Mouse (Mus musculus) heart, embryonic 14.5 days (tissue): Measurements from ENCODE around the gene Usp13. TPM values are rescaled to one million over a fixed set of nuclear protein-coding genes. Genes with fewer than 3 reads are reported as not detected.

Experiments used
- ATAC-seq: fragments of 200-750 bp; cut with Nextera tagmentation; 2 replicates; pipeline ENCODE4 v1.8.0; 2017; ENCODE audit warnings: low read depth, moderate TSS enrichment; ENCODE audit not compliant: insufficient number of reproducible peaks, insufficient read depth, low FRiP score
- H3K27ac ChIP-seq, 2 experiments: fragments of 200-500 bp in 1 of 2; fragments of 300-500 bp in 1 of 2; sonication (generic) in 1 of 2; replicated peaks in 1 of 2; 2 replicates each; pipeline ENCODE4 v1.5.1; 2012 to 2014; ENCODE audit warnings: low read depth in 2 of 2, low read length in 2 of 2, control low read depth in 1 of 2, mild to moderate bottlenecking in 1 of 2, mixed read lengths in 1 of 2; ENCODE audit not compliant: control insufficient read depth in 1 of 2, insufficient read depth in 1 of 2
- H3K27me3 ChIP-seq: fragments of 300-500 bp; sonication (generic); 2 replicates; pipeline ENCODE4 v1.6.1; 2014; ENCODE audit warnings: mild to moderate bottlenecking, low read length, control low read depth; ENCODE audit not compliant: control insufficient read depth, insufficient read depth
- H3K36me3 ChIP-seq: fragments of 300-500 bp; sonication (generic); 2 replicates; pipeline ENCODE4 v1.6.1; 2014; ENCODE audit warnings: mild to moderate bottlenecking, control low read depth, low read length, mixed read lengths; ENCODE audit not compliant: control insufficient read depth, insufficient read depth
- H3K4me1 ChIP-seq, 2 experiments: fragments of 200-500 bp in 1 of 2; fragments of 300-500 bp in 1 of 2; sonication (generic) in 1 of 2; 2 replicates each; pipeline ENCODE4 v1.6.1; 2012 to 2014; ENCODE audit warnings: low read length in 2 of 2, control low read depth in 1 of 2, mixed read lengths in 1 of 2; ENCODE audit not compliant: control insufficient read depth in 2 of 2, insufficient read depth in 2 of 2
- H3K4me2 ChIP-seq: fragments of 300-500 bp; sonication (generic); 2 replicates; pipeline ENCODE4 v1.6.1; 2014; ENCODE audit warnings: mild to moderate bottlenecking, low read length
- H3K4me3 ChIP-seq, 2 experiments: fragments of 200-500 bp in 1 of 2; fragments of 300-500 bp in 1 of 2; sonication (generic) in 1 of 2; 2 replicates each; pipeline ENCODE4 v1.5.1; 2012 to 2014; ENCODE audit warnings: low read length in 2 of 2, mild to moderate bottlenecking in 2 of 2, control low read depth in 1 of 2, low read depth in 1 of 2, moderate library complexity in 1 of 2; ENCODE audit not compliant: control insufficient read depth in 1 of 2, insufficient read depth in 1 of 2
- H3K9ac ChIP-seq: fragments of 300-500 bp; sonication (generic); 2 replicates; pipeline ENCODE4 v1.6.1; 2014; ENCODE audit warnings: mild to moderate bottlenecking, low read length
- H3K9me3 ChIP-seq: fragments of 300-500 bp; sonication (generic); 2 replicates; pipeline ENCODE4 v1.6.1; 2016; ENCODE audit warnings: low read length, control low read depth; ENCODE audit not compliant: control insufficient read depth
- WGBS: fragments of 180-500 bp; shearing (Covaris S2); extraction: QIAGEN DNeasy Blood & Tissue Kit; methylation state at CpG from one replicate; pipeline ENCODE4 v1.1.7; 2014; 5-methylcytosine and 5-hydroxymethylcytosine counted together
- polyA plus RNA-seq: library from polyadenylated mRNA; unstranded; fragments of >200 nt; fragmentation: Nextera tagmentation; extraction: Ambion mirVana; gene quantifications from 2 replicates; pipeline ENCODE4 v1.2.1, GENCODE M21; 2014

The Usp13 gene
- polyA plus RNA-seq, 1 experiment from 2014 or later: 60.4 TPM

DNA sequence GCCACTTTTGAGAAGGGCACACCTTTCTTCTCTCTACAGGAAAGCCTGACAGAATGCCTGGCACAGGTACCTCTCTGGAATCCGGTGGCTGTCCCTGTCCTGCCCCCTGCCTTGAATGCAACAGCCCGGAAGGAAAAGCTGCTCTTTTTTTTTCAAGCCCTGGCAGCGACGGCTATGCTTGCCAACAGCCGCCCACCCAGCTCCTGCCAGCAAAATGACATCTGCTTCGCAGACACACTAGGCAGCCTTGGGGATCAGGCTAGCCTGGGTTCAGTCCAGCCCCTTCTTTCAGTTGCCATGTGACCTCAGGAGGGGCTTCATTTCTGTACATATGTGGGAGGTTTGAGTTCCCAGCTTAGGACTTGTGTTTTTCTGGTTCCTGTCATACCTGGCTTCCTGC lies 9.4 kb downstream of the Usp13 start:
- Histone ChIP-seq H3K9ac (no peak overlapping the region), H3K27me3 (no peaks in the 10 kb centered on the region), H3K27ac (no peak overlapping the region), H3K4me1 (peaks cover 42 to 59% of the 10 kb centered on the region in 2 experiments), H3K36me3 (0 out of 2 replicates have a peak, but pooled peaks cover 3% of the 10 kb centered on the region), H3K9me3 (no peaks in the 10 kb centered on the region), H3K4me2 (no peak overlapping the region), H3K4me3 (no peak overlapping the region)
- 47% methylated on average over 6 of the region's 6 CpGs for WGBS
- ATAC-seq: no peak

DNA sequence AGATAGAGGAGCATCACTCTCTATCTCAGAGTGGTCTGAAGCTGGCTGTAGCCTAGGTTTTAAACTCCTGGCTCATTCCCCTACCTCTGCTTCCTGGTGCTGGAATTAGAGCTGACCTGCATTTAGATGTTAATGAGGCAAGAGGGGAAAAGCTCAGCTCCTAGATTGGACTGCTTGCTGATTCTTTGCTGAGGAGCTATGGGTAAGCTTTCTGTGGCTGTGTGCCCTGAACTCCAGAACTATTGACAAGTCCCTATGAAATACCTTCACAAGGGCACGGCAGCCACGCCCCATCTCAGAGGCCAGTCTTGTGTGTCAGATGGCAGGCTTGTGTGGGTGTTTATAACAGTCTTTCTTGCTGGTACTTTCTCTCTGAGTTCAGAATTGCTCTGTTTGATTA lies 16.5 kb downstream of the Usp13 start:
- H3K4me2 ChIP-seq: no peak overlapping the region
- 66% methylated on average over 2 of the region's 2 CpGs for WGBS
- no peak overlapping the region for H3K4me3 ChIP-seq
- H3K9ac ChIP-seq: no peak overlapping the region
- no peaks in the 10 kb centered on the region for H3K9me3 ChIP-seq
- H3K27ac ChIP-seq: no peak overlapping the region
- peaks cover 4 to 11% of the 10 kb centered on the region in 2 experiments for H3K4me1 ChIP-seq
- peaks cover 27% of the 10 kb centered on the region for H3K36me3 ChIP-seq
- ATAC-seq: no peak
- no peaks in the 10 kb centered on the region for H3K27me3 ChIP-seq

DNA sequence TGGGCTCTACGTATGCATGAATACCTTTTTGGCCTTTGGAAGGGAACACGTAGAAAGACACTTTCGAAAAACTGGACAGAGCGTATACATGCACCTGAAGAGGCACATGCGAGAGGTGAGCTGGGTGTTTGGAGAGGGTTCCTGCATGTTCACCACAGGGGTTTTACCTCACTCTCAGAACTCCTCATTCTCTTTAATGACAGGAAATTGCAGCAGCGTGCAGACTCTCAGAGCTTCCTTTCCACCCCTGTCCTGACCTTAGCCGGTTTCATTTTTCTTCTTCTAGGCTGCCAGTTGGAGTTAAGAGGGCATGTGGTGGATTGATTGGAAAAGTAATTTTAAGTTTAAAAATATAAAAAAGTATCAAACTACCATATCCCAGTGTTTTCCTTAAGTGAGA lies 20.5 kb downstream of the Usp13 start:
- H3K4me1 ChIP-seq: peaks cover 2 to 3% of the 10 kb centered on the region in 2 experiments; a peak in 3 of 4 replicates
- H3K9me3 ChIP-seq: no peaks in the 10 kb centered on the region
- H3K4me3 ChIP-seq: no peak overlapping the region
- H3K9ac ChIP-seq: no peak overlapping the region
- WGBS: 88% methylated on average over 7 of the region's 7 CpGs
- no peak overlapping the region for H3K4me2 ChIP-seq
- no peaks in the 10 kb centered on the region for H3K27me3 ChIP-seq
- peaks cover 44% of the 10 kb centered on the region for H3K36me3 ChIP-seq
- no peak for ATAC-seq
- H3K27ac ChIP-seq: no peak overlapping the region

DNA sequence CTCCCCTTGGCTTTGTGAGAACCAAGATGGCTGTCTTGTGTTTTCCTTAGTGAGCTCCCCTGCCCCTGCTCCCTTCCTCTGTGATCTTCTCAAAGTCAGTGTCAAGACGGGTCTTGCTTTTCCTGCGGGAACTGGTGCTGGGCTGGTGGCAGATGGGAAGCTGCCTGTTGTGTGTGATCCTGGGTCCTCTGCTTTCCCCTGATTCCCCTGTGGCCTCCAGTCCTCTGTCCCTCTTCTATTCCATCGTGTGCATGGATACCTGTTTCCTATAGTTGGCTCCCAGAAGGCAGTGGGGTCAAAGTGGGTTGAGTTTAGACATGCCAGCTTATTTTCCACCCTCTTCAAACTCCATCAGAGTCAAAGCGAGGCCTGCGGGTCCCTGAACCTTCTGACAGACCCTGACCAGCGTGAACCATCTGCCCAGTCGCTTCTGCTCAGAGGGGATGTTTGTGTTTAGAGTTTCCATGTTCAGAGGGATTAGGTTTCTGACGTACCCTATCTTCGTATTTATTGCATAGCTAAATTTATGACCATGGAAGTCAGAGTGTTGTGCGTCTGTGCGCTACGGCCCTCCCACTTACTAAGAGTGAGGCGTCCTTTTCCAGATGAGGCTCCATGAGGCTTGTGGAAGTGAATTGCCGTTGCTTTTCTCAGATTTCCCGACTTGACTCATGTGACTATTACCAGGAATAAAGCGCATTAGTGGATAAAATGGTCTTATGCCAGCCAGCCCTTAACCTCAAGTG lies 39.2 kb downstream of the Usp13 start:
- Histone ChIP-seq H3K4me3 (no peak overlapping the region), H3K27ac (no peak overlapping the region), H3K36me3 (peaks cover 35% of the 10 kb centered on the region), H3K4me1 (no peaks in the 10 kb centered on the region; a peak in 1 of 4 replicates), H3K4me2 (no peak overlapping the region), H3K9me3 (no peaks in the 10 kb centered on the region), H3K27me3 (no peaks in the 10 kb centered on the region), H3K9ac (no peak overlapping the region)
- 89% methylated on average over 16 of the region's 16 CpGs for whole genome bisulfite sequencing
- ATAC-seq: no peak

- no peak for ATAC-seq
- Histone ChIP-seq H3K4me3 (no peak overlapping the region), H3K4me2 (no peak overlapping the region), H3K9me3 (0 out of 2 replicates have a peak, but pooled peaks cover 2% of the 10 kb centered on the region), H3K4me1 (no peaks in the 10 kb centered on the region), H3K27me3 (no peaks in the 10 kb centered on the region), H3K9ac (no peak overlapping the region), H3K36me3 (peaks cover 78% of the 10 kb centered on the region), H3K27ac (no peak overlapping the region)
- WGBS: 69% methylated on average over 3 of the region's 3 CpGs
Observed at GRCm38 (mm10) chr3:32871081-32871480, 53.7 kb downstream of the Usp13 start.

- WGBS: 93% methylated on average over 8 of the region's 8 CpGs
- ATAC-seq: no peak
- no peak overlapping the region for H3K9ac ChIP-seq
- H3K36me3 ChIP-seq: peaks cover 71% of the 10 kb centered on the region
- H3K27ac ChIP-seq: no peak overlapping the region
- H3K4me3 ChIP-seq: no peak overlapping the region
- H3K4me2 ChIP-seq: no peak overlapping the region
- H3K27me3 ChIP-seq: no peaks in the 10 kb centered on the region
- H3K4me1 ChIP-seq: peaks cover 0 to 5% of the 10 kb centered on the region in 2 experiments; a peak in 2 of 4 replicates
- no peaks in the 10 kb centered on the region for H3K9me3 ChIP-seq
Observed at GRCm38 (mm10) chr3:32886386-32886785, 69.0 kb downstream of the Usp13 start.

DNA sequence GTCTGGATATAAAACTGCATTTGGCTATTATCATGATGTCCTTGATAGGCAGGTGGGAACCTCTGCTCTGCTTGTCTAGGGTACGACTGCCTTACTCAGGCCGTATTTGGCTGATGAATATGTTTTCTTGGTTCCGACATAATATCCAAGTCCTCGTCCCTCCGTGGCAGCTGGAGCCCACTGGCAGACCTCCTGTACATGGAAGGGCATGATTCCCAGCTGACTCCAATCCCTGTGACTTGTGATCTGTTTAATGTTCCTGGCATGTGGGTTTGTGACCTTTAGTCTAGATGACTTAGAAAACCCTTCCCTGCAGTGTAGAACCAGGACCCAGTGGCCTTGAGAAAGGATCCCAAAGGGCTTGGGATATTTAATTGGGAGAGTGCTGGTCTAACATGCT lies 71.5 kb downstream of the Usp13 start:
- ATAC-seq: no peak
- H3K4me2 ChIP-seq: no peak overlapping the region
- no peak overlapping the region for H3K4me3 ChIP-seq
- H3K9me3 ChIP-seq: no peaks in the 10 kb centered on the region
- no peak overlapping the region for H3K27ac ChIP-seq
- WGBS: 90% methylated on average over 5 of the region's 5 CpGs
- no peaks in the 10 kb centered on the region for H3K27me3 ChIP-seq
- H3K36me3 ChIP-seq: peaks cover 64% of the 10 kb centered on the region
- no peak overlapping the region for H3K9ac ChIP-seq
- peaks cover 0 to 6% of the 10 kb centered on the region in 2 experiments; a peak in 2 of 4 replicates for H3K4me1 ChIP-seq

DNA sequence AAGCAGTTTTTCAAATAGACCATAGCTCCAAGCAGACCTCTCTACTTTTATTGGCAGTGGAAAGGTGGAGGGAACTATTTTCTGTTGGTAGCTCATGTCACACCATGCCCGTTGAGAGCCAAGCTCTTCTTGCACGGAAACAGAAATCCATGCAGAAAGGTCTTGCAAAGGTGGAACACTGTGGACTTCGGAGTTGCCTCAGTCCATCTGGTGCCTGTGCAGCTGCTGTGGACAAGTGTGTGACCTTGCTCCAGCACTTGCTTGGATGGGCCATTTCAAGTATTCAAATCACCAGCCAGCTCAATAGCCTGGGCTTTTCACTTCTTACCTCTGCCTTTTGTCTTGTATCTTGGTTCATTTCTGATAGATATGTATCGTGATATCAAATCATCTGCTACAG lies 72.8 kb downstream of the Usp13 start:
- WGBS: 92% methylated on average over 4 of the region's 4 CpGs

More for the DNA sequence above, 72.8 kb downstream of the Usp13 start:
- H3K36me3 ChIP-seq: peaks cover 76% of the 10 kb centered on the region
- H3K4me1 ChIP-seq: peaks cover 0 to 5% of the 10 kb centered on the region in 2 experiments; a peak in 1 of 4 replicates
- no peak overlapping the region for H3K4me3 ChIP-seq
- no peak overlapping the region for H3K4me2 ChIP-seq
- H3K9me3 ChIP-seq: no peaks in the 10 kb centered on the region
- ATAC-seq: no peak
- no peaks in the 10 kb centered on the region for H3K27me3 ChIP-seq
- H3K27ac ChIP-seq: no peak overlapping the region
- H3K9ac ChIP-seq: no peak overlapping the region
